Mouse (Mus musculus): ENCODE data around the gene Trpm3. TPM values are rescaled to one million over a fixed set of nuclear protein-coding genes. Genes with fewer than 3 reads are reported as not detected.
"Not testable (repeated sequence)": the region's sequence is repeated elsewhere in the genome, so short reads cannot be mapped to it uniquely, and the experiment has no call there.

Gene Trpm3
- polyA plus RNA-seq, 1 experiment from 2014 or later: 4.9 TPM

DNA sequence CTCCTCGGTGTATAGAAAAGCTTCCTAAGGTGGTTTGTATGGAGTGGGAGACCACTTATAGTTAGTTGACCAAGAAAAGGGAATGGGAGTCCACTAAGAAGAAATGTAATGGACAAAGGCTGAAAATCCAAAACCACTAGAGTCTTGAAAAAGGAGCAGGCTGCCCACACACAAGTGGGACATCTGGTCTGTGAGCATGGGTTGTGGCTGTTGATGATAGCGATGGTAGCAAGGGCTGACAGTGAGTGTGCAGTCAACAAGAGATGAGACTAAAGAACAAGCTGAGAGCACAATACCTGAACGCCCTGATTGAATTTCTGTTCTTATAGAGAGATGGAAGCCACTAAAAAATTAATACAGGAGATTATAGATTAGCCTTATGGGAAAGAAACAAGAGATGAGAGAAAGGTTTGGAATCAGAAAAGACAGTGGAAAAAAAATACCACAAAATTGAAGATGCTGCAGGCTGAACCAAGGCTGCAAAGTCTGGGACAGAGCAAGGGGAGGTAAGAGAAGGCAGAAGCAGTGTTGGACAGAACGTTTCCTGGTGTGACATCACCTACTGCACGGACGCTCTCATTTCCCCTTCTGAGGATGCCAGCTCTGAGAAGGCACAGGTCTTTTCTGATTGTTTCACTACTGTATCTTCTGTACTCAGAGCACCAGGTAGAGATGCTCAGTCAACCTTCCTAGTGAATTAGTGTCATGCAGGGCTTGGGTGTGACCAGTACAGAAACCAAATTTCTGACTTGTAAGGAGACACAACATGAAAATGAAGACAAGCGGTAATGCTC, 710.1 kb downstream of the Trpm3 start:
- 89% methylated on average over 7 of the region's 7 CpGs for WGBS
- ATAC-seq (replicated peaks; ENCODE audit: insufficient number of reproducible peaks, low FRiP score, low TSS enrichment, low read depth) (no peak), DNase-seq (ENCODE audit: low spot score) (no peak)
- Histone ChIP-seq H3K4me2 (ENCODE audit: low read depth, low read length) (no peak overlapping the region), H3K27me3 (ENCODE audit: control insufficient read depth, insufficient read depth, low read length) (no peaks in the 10 kb centered on the region), H3K9ac (replicated peaks; ENCODE audit: low read length) (no peak overlapping the region), H3K9me3 (replicated peaks; ENCODE audit: control insufficient read depth, low read length) (no peaks in the 10 kb centered on the region), H3K36me3 (replicated peaks; ENCODE audit: control insufficient read depth, insufficient read depth, low read depth, low read length) (no peaks in the 10 kb centered on the region), H3K4me1 (ENCODE audit: control insufficient read depth, insufficient read depth, low read length) (no peaks in the 10 kb centered on the region), H3K27ac (replicated peaks; ENCODE audit: low read depth, low read length) (no peak overlapping the region), H3K4me3 (ENCODE audit: low read depth, low read length) (no peak overlapping the region)

DNA sequence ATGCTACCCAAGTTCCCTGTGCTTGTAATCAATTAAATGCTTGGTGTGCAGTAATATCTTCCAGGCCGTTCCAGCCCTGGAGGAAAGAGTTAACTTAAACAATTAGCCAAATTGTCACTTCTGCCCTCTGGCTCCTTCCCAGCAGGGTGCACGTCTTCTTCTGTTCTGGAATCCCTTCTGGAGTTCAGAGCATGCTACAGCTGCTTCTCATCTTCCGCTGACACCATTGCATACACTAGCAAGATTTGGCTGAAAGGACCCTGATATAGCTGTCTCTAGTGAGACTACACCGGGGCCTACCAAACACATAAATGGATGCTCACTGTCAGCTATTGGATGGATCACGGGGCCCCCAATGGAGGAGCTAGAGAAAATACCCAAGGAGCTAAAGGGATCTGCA, 712.6 kb downstream of the Trpm3 start:
- not testable (repeated sequence) for H3K9ac ChIP-seq (replicated peaks; ENCODE audit: low read length); H3K36me3 ChIP-seq (replicated peaks; ENCODE audit: control insufficient read depth, insufficient read depth, low read depth, low read length); H3K27me3 ChIP-seq (ENCODE audit: control insufficient read depth, insufficient read depth, low read length); H3K4me1 ChIP-seq (ENCODE audit: control insufficient read depth, insufficient read depth, low read length); H3K9me3 ChIP-seq (replicated peaks; ENCODE audit: control insufficient read depth, low read length); H3K27ac ChIP-seq (replicated peaks; ENCODE audit: low read depth, low read length); H3K4me2 ChIP-seq (ENCODE audit: low read depth, low read length); H3K4me3 ChIP-seq (ENCODE audit: low read depth, low read length); ATAC-seq (replicated peaks; ENCODE audit: insufficient number of reproducible peaks, low FRiP score, low TSS enrichment, low read depth)
- DNase-seq (ENCODE audit: low spot score): peak; percentile 23
- WGBS: 34% methylated on average over 5 of the region's 5 CpGs

DNA sequence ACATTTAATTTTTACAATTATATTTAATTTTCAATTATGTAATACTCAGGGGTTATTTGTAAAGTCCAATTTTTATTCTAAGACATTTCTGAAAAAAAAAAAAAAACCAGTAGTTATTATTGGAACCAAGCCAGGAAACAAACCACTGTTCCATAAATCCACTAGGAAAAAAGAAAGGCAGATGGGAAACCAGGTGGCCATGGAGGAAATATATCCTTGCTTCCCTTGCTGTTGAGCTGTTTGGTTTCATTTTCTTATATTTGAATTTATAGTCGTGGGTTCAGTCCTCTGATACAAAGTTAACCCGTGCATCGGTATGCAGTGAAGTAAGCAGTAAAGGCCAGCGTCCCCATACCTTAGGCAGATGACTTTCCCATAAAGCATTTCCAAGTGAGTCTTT, 720.8 kb downstream of the Trpm3 start:
- Histone ChIP-seq H3K9me3 (replicated peaks; ENCODE audit: control insufficient read depth, low read length) (no peaks in the 10 kb centered on the region), H3K27me3 (ENCODE audit: control insufficient read depth, insufficient read depth, low read length) (no peaks in the 10 kb centered on the region), H3K4me2 (ENCODE audit: low read depth, low read length) (no peak overlapping the region), H3K27ac (replicated peaks; ENCODE audit: low read depth, low read length) (no peak overlapping the region), H3K4me3 (ENCODE audit: low read depth, low read length) (no peak overlapping the region), H3K36me3 (replicated peaks; ENCODE audit: control insufficient read depth, insufficient read depth, low read depth, low read length) (no peaks in the 10 kb centered on the region), H3K9ac (replicated peaks; ENCODE audit: low read length) (no peak overlapping the region), H3K4me1 (ENCODE audit: control insufficient read depth, insufficient read depth, low read length) (no peaks in the 10 kb centered on the region)
- DNase-seq (ENCODE audit: low spot score) (no peak), ATAC-seq (replicated peaks; ENCODE audit: insufficient number of reproducible peaks, low FRiP score, low TSS enrichment, low read depth) (no peak)
- WGBS: 83% methylated on average over 4 of the region's 4 CpGs

DNA sequence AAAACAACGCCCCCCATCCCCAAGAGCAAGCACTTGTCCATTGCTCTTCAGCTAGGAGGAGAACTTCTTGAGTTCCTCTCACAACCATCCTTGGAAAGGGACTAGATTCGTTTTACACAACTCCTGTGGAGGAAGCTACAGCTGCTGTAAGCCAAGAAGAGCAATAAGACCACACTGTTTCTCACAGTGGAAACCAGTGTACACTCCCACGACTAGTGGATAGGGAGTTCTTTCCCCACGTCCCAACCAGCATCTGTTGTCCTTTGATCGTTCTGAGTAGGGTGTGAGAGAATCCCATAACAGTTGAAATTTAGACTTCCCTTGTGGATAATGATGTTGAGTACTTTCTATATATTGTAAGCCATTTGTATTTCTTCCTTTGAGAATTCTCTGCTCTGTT, 728.6 kb downstream of the Trpm3 start:
- Histone ChIP-seq H3K4me1 (ENCODE audit: control insufficient read depth, insufficient read depth, low read length) (no peaks in the 10 kb centered on the region), H3K27me3 (ENCODE audit: control insufficient read depth, insufficient read depth, low read length) (no peaks in the 10 kb centered on the region), H3K4me2 (ENCODE audit: low read depth, low read length) (no peak overlapping the region), H3K36me3 (replicated peaks; ENCODE audit: control insufficient read depth, insufficient read depth, low read depth, low read length) (no peaks in the 10 kb centered on the region), H3K4me3 (ENCODE audit: low read depth, low read length) (no peak overlapping the region), H3K9ac (replicated peaks; ENCODE audit: low read length) (no peak overlapping the region), H3K9me3 (replicated peaks; ENCODE audit: control insufficient read depth, low read length) (no peaks in the 10 kb centered on the region), H3K27ac (replicated peaks; ENCODE audit: low read depth, low read length) (no peak overlapping the region)
- ATAC-seq (replicated peaks; ENCODE audit: insufficient number of reproducible peaks, low FRiP score, low TSS enrichment, low read depth) (no peak), DNase-seq (ENCODE audit: low spot score) (no peak)
- 83% methylated on average over 5 of the region's 5 CpGs for WGBS

DNA sequence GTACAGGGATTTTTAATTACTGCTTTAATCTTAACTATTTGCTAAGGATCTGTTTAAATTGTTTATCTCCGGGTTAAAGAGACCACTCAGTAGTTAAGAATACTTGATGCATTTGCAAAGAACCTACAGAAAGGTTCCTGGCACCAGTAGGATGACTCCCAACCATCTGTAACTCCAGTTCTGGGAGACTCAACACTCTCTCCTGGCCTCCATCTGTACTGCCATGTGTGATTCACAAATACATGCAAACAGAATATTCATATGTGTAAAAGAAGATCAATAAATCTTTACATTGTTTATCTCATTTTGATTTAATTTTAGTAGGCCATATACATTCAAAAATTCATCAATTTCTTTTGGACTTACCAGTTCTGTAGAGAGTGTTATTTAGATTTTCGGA, 731.0 kb downstream of the Trpm3 start:
- WGBS: 82% methylated on average over 2 of the region's 2 CpGs
- no peak for DNase-seq (ENCODE audit: low spot score)
- no peaks in the 10 kb centered on the region for H3K36me3 ChIP-seq (replicated peaks; ENCODE audit: control insufficient read depth, insufficient read depth, low read depth, low read length)
- no peaks in the 10 kb centered on the region for H3K9me3 ChIP-seq (replicated peaks; ENCODE audit: control insufficient read depth, low read length)
- no peak overlapping the region for H3K27ac ChIP-seq (replicated peaks; ENCODE audit: low read depth, low read length)
- H3K27me3 ChIP-seq (ENCODE audit: control insufficient read depth, insufficient read depth, low read length): no peaks in the 10 kb centered on the region
- no peak for ATAC-seq (replicated peaks; ENCODE audit: insufficient number of reproducible peaks, low FRiP score, low TSS enrichment, low read depth)
- no peak overlapping the region for H3K4me2 ChIP-seq (ENCODE audit: low read depth, low read length)
- no peak overlapping the region for H3K4me3 ChIP-seq (ENCODE audit: low read depth, low read length)
- no peak overlapping the region for H3K9ac ChIP-seq (replicated peaks; ENCODE audit: low read length)
- H3K4me1 ChIP-seq (ENCODE audit: control insufficient read depth, insufficient read depth, low read length): no peaks in the 10 kb centered on the region

DNA sequence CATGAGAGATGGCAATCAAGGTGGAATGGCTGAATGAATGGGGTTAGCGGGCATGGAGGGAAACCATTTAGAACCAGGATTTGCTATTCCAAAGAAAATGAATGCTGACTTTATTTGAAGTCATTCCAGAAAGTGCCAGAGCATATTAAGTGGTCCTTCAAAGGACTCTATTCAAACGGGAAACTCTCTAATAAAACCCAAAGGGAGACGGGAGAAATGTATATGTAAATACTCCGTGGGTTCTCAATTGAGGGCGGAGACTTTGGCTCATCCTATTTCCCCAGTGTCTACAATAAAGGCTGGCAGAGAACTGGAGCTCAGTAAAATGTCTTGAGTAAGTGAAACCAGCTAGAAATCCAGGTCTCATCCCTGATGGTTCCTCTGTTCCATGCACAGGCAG, 733.6 kb downstream of the Trpm3 start:
- H3K27ac ChIP-seq (replicated peaks; ENCODE audit: low read depth, low read length): no peak overlapping the region
- WGBS: 71% methylated on average over 5 of the region's 5 CpGs
- no peaks in the 10 kb centered on the region for H3K36me3 ChIP-seq (replicated peaks; ENCODE audit: control insufficient read depth, insufficient read depth, low read depth, low read length)
- no peak for ATAC-seq (replicated peaks; ENCODE audit: insufficient number of reproducible peaks, low FRiP score, low TSS enrichment, low read depth)
- DNase-seq (ENCODE audit: low spot score): no peak
- no peak overlapping the region for H3K4me2 ChIP-seq (ENCODE audit: low read depth, low read length)
- H3K9me3 ChIP-seq (replicated peaks; ENCODE audit: control insufficient read depth, low read length): no peaks in the 10 kb centered on the region
- H3K27me3 ChIP-seq (ENCODE audit: control insufficient read depth, insufficient read depth, low read length): no peaks in the 10 kb centered on the region
- no peaks in the 10 kb centered on the region for H3K4me1 ChIP-seq (ENCODE audit: control insufficient read depth, insufficient read depth, low read length)
- no peak overlapping the region for H3K4me3 ChIP-seq (ENCODE audit: low read depth, low read length)
- H3K9ac ChIP-seq (replicated peaks; ENCODE audit: low read length): no peak overlapping the region

DNA sequence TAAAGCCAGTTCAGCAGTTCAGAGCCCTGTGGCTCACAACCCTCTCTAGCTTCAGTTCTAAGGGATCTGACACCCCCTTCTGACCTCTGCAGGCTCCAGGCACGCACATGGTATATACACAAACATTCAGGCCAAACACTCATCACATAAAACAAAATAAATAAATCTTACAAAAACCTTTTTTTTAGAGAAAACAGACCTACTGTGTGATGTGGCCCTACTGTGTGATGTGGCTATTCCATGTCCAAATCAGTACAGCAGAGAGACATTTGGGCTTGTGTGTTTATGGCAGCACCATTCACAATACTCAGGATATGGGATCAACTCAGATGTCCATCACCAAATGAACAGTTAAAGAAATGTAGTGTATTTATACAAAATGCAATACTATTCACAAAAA, 741.4 kb downstream of the Trpm3 start:
- WGBS: 83% methylated on average over 1 of the region's 1 CpGs
- Histone ChIP-seq H3K9me3 (replicated peaks; ENCODE audit: control insufficient read depth, low read length) (no peaks in the 10 kb centered on the region), H3K4me1 (ENCODE audit: control insufficient read depth, insufficient read depth, low read length) (no peaks in the 10 kb centered on the region), H3K36me3 (replicated peaks; ENCODE audit: control insufficient read depth, insufficient read depth, low read depth, low read length) (no peaks in the 10 kb centered on the region), H3K4me2 (ENCODE audit: low read depth, low read length) (no peak overlapping the region), H3K27ac (replicated peaks; ENCODE audit: low read depth, low read length) (no peak overlapping the region), H3K9ac (replicated peaks; ENCODE audit: low read length) (no peak overlapping the region), H3K4me3 (ENCODE audit: low read depth, low read length) (no peak overlapping the region), H3K27me3 (ENCODE audit: control insufficient read depth, insufficient read depth, low read length) (no peaks in the 10 kb centered on the region)
- no peak for ATAC-seq (replicated peaks; ENCODE audit: insufficient number of reproducible peaks, low FRiP score, low TSS enrichment, low read depth)
- no peak for DNase-seq (ENCODE audit: low spot score)

DNA sequence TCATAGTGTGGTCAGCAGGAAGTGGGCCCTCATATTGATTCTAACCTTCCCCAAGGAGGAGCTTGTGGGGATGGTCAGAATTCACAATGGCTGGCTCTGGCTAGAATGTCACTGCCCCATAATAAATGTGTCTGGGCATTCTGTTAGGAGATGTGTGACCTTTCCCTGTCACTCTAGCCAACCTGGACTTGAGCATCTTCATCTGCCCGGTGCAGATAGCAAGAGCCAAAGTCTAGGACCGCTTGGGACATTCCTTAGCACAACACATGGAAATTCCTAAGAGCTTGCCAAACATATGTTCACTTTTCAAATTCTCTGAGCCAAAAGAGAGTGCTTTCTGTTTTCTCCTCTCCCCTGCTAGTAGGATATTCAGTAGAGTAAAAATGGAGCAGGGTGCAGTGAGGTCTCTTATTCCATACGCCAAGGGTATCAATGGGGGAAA, 743.8 kb downstream of the Trpm3 start:
- no peaks in the 10 kb centered on the region for H3K36me3 ChIP-seq (replicated peaks; ENCODE audit: control insufficient read depth, insufficient read depth, low read depth, low read length)
- H3K4me1 ChIP-seq (ENCODE audit: control insufficient read depth, insufficient read depth, low read length): no peaks in the 10 kb centered on the region
- no peaks in the 10 kb centered on the region for H3K9me3 ChIP-seq (replicated peaks; ENCODE audit: control insufficient read depth, low read length)
- H3K27ac ChIP-seq (replicated peaks; ENCODE audit: low read depth, low read length): no peak overlapping the region
- H3K9ac ChIP-seq (replicated peaks; ENCODE audit: low read length): no peak overlapping the region
- DNase-seq (ENCODE audit: low spot score) (no peak), ATAC-seq (replicated peaks; ENCODE audit: insufficient number of reproducible peaks, low FRiP score, low TSS enrichment, low read depth) (no peak)
- H3K27me3 ChIP-seq (ENCODE audit: control insufficient read depth, insufficient read depth, low read length): no peaks in the 10 kb centered on the region
- no peak overlapping the region for H3K4me2 ChIP-seq (ENCODE audit: low read depth, low read length)
- 80% methylated on average over 3 of the region's 3 CpGs for WGBS
- no peak overlapping the region for H3K4me3 ChIP-seq (ENCODE audit: low read depth, low read length)

All from embryonic facial prominence, embryonic 11.5 days (tissue).